Mouse (Mus musculus) c-Kit-negative CD71-positive TER-119-positive erythroid progenitor cells, embryonic 14.5 days (primary cell): Measurements from ENCODE around the gene Fndc7.
"Not testable (repeated sequence)": the region's sequence is repeated elsewhere in the genome, so short reads cannot be mapped to it uniquely, and the experiment has no call there.

ENCODE experiments used
- DNase-seq: peaks from one replicate; pipeline ENCODE4 v3.0.0-alpha.2; 2013; ENCODE audit warnings: low read depth, low spot score

Gene Fndc7

DNA sequence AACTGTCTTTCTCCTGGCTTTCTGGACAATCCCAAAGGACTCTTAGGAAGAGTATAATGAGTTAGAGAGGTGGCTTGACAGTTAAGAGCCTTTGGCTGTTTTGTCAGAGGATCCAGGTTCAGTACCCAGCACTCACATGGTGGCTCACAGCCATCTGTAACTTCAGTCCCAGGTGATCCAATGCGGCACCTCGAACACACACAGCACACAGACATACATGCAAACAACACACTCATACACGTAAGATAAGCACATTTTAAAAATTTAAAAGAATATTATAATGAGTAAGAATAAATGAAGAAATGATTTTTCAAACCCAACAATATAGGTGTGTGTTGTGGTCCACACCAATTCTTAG is 2.2 kb downstream of the Fndc7 start:
- DNase-seq, result no peak

DNA sequence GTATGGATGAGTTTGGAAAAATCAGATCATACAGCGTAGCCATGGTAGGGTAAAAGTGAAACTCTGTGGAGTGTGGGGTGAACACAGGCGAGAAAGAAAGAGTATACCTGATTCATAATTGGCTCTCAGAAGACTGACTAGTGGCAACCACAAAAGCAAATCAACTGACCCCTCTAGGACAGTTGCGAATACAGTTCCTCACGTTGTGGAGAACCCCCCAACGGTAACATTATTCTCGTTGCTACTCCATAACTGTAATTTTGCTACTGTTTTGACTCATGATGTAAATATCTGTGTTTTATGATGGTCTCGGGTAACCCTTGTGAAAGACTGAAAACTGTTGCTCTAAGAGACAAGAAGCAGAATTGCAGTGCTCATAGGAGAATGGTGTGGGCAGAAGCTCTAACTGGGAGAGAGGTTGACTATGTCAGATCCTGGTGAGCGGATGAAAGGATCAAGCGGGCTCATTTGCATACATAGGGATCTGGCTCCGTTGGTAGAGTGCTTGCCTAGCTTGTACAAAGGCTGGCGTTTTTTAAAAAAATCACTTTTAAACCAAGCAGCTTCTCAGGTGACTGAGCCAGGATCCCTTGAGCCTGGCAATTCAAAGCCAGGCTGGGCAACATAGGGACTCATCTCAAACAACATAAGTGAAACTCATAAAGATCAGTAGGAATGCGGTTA is 2.7 kb downstream of the Fndc7 start:
- no peak for DNase-seq

DNA sequence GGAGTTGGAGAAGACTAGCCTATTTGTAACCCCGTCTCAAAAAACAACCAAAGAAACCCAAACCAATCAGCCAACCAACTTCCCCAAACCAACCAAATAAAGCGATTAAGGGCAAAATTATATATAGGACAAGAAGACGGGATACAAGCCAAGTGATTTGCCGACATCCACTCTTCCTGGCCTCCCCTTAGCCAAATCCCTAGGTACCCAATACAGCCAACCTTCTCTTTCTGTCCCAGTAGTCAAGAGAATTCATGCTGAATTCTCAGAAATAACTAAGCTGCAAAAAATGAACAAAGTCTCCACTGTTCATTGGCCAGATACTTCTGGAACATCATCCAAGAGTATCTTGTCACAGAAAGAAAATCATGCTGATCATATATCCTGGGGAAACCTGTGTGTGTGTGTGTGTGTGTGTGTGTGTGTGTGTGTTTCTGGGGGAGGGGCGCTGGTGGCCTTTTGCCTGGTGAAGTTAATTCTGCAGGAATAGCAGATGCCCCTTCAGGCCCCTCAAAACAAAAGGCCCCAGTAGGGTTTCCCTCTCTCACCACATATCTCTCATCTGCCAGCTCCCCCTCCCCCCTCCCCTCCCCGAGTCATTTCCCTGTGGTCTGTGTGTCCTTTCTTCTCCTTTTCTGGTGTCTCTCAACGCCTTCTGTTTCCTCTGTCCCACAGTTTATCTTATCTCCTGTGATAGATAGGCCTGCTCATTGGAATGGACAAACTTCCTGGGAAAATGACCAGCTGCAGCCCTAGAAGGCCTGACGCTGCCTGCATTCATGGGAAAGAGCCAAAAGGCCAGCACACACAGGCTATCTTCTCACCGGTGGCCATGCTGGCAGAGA is 3.9 kb downstream of the Fndc7 start:
- no peak for DNase-seq

DNA sequence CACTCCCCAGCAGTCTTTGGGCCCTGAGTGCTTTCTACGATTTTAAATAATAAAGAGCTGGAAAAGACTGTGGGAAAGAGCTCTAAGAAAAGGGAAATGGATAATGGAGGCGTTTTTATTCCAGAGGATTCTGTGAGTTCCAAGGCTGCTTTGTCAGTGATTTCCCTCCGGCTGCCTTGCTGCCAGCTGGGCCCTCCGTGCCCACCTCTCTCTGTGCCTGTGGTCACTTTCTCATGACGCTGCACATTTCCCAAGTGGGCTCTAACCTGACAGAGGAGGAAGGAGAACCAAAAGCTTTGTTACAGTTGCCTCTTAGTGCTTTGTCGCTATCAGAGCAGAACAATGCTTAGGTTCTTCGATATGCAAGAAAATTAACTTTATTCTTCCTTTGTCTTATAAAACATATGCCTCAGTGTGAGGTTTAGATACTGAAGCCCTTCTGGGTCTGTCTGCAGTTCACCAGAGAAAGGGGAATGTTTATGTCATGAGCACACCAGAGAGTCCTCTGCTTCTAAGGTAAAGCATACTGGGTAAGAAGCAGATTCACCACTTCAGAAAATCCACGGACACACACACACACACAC is 5.0 kb downstream of the Fndc7 start:
- DNase-seq, result no peak

DNA sequence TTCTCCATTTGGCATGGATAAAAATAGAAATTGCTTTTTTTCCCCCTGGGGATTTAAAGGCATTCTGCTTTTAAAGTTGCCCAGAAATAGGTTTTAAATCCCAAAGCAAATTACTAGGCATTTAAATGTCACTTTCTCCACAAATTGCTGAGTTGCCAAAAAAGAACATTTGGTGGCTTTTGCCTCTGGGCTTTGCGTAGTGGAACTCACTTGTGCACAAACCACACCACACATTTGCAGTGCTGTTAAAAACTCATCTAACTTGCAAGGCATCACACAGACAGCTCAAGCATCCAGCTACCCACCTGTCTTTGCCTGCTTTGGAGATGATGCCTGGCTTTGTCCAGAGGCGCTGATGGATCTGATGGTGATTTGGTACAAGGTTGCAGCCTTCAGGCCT is 6.7 kb downstream of the Fndc7 start:
- no peak for DNase-seq

DNA sequence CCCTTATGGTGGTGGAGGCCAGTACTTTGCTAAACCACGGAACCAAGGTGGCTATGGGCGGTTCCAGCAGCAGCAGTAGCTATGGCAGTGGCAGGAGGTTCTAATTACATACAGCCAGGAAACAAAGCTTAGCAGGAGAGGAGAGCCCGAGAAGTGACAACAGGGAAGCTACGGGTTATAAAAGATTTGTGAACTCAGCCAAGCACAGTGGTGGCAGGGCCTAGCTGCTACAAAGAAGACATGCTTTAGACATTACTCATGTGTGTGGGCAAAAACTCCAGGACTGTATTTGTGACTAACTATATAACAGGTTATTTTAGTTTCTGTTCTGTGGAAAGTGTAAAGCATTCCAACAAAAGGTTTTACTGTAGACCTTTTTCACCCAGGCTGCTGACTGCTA is 7.9 kb downstream of the Fndc7 start:
- not testable (repeated sequence) for DNase-seq

DNA sequence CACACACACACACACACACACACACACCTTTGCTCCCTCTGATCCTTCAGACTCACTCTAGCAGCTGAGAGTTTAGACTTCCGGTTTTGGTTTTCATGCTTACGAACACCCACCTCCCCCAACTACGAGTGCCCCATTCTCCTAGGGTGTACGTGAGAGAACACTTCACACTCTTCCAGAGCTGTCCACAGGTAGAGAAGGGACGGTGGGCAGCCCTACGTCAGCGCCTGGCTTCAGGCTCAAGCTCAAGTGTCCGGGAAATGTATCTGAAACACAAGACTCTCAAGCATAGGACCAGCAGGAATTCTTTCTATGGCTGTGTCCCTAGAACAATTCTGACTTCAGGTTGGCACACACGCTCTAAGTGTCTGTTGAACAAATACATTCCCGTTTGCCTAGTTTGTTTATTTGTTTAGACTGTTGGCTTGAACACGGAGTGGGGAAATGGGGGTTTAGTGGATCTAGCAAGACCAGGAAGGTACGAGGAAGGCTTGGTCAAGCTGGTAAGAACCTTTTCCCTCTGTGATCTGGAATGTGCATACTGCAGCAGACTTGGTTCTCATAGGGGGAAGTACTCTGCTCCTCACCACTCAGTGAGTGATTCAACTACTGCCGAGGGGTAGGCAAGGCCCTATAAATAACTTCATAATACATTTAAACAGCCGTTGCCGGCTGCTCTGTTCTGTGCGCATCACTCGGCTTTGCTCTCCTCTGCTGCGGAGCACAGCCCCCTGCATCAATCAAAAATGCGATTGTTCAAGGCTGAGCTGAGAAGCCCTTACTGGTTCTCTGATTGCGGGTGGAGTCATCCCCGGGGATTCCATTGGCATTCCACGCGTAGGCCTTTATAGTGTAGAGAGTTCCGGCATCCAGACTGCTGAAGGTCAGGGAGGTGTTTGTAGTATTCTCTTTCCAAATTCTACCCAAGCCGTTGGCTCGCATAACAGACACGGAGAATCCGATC is 9.0 kb downstream of the Fndc7 start:
- no peak for DNase-seq

DNA sequence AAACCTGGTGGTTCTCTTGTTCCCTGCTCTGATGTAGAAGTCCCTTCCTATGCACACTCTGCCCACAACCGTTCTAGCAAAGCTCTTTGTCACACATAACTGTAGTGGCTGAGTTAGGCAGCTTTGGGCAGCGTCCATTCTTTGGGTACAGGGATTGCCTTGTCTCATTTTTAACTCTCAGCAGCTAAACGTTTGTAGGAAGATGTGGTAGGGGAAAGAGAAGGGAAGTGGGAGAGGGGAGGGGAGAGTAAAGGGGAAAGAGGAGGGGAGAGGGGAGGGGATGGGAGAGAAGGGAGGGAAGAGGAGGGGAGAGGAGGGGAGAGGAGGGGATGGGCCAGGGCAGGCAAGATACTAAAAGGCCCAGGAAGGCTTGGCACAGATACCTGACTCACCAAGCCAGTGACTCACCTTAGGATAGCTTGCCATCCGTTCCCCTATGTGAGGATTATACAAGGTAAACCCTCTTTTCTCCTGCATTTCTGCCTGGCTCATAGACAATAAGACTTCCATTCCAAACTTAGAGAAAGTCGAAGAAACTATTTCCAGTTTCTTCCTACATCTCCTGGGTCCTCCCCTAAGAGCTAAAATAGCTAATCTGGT is 9.9 kb downstream of the Fndc7 start:
- DNase-seq, result no peak

DNA sequence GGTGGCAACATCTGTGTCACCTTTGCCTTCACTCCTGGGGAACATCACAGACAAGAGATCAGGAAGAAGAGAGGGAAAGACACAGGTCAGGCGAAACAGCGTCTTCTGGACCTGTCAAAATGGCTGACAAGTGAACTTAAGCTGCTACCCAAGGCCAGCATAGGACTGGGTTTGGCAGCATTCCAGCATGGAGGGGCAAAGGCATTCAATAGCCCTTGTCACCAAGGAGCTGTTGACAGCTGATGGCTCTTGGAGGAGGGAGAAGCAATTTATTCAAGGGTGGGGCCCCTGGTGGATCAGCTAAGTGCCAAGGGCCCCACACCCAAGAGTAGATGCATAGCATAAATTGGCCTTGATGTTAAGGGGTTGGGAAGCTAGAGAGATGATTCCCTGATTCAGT is 10.7 kb downstream of the Fndc7 start:
- no peak for DNase-seq

DNA sequence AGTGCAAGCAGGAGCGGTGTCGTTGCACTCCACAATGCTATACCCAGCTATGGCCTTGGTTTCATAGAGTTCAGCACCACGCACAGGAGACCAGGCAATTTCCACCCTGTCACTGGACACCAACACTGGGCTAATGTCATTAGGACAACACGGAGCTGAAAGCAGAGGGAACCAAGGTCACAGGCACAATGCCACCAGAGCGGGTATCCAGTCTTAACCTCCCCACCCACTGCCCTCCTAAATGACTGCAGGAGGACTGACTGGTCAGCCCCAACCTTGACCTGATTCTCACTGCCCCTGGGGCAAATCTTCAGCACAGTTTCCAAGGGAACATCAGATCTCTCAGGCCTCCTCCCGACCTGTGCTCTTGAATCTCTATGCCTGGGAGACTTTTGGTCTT is 19.2 kb downstream of the Fndc7 start:
- no peak for DNase-seq

DNA sequence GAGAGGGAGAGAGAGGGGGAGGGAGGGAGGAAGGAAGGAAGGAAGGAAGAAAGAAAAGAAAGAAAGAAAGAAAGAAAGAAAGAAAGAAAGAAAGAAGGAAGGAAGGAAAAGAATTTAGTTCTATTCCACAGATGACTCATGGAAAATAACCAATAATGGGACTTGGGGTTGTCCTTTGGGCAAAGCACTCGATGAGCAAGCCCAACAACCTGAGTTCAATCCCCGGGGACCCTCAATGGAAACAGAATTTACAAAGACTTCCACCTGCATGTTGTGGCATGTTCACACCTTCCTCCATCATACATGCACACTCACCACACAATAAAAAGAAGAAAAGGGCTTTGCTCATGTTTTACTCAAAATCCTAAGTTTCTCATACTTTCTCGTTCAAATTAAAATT is 22.4 kb downstream of the Fndc7 start:
- DNase-seq, result no peak

DNA sequence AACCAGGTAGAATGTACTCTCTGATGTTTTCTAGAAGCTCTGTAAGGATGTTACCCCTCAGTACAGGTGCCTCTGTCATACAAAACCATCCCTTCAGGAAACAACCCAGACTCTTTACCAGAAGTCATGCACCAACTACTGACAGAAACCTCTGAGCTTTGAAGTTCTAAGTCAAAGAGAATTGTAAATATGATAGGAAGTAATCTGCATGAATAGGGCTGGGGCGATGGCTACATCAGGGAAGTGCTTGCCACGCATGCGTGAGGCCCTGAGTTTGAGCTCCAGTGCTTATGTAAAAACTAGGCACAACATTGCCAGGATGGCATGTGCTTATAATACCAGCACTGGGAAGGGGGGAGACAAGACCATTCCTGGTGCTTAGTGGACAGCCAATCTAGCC is 24.1 kb downstream of the Fndc7 start:
- DNase-seq, result no peak

DNA sequence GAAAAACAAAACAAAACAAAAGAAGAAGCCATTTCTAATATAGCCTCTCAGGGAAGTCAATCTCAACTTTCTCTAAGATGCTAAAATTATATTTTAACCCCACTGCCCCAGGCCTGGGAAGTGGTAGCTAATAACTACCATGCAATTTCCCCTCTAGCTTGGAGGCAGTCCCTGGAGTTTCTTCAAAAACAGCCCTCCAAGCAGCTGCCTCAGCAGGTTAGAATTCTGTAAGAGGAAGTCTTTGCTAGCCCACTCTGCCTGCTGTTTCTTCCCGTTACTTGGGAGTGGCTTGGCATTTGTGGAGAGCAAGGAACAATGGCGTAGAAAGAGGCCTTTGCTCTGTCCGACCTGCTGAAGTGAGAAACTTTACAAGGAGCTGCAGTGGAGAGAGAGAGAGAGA is 24.7 kb downstream of the Fndc7 start:
- no peak for DNase-seq

DNA sequence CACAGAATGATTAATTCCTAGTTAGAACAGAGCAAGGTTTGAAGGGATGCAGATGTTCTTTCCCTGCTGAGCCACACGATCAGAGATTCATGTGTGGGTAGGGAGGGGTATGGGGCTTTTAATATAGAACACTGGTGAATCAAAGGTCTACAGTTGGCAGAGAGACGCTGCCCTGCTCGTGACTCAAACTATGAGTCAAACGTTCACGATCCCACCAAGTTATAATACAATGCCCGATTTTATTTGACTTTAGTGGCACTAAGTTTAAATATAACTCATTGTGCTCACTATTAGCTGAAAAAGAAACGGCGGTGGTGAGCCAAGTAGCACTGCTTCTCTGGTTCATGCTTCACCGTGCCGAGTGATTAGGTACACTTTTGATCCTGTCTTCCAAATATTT is 26.7 kb downstream of the Fndc7 start:
- no peak for DNase-seq

DNA sequence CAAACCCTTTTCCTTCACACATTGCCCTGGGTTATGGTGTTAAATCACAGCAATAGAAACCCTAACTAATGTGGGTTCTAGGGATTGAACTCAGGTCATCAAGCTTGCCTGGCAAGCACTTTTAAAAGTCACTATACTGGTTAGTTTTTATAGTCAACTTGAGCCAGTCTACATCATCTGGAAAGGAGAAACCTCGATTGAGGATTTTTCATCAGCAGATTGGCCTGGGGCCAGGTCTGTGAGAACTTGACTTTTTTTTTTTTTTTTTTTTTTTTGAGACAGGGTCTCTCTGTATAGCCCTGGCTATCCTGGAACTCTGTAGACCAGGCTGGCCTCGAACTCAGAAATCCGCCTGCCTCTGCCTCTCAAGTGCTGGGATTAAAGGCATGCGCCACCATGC is 27.5 kb downstream of the Fndc7 start:
- DNase-seq, result not testable (repeated sequence)

DNA sequence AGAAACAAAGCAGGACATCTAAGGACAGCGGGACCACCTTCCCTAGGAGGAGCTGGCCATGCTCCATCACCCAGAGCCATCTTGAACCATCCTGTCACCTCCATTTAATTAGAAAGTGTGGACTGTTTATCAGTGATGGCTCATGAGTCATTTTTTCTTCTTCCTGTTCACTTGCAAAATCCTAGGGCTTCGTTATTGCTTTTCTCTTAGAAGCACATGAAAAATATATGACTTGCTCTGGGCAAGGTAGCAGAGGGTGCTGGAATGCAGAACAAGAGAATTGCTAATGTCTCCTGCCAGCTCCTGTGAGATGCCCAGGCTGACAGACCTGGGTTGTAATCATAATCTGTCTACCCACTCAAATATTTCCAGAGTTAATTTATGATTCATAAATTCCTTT is 29.0 kb downstream of the Fndc7 start:
- no peak for DNase-seq

DNA sequence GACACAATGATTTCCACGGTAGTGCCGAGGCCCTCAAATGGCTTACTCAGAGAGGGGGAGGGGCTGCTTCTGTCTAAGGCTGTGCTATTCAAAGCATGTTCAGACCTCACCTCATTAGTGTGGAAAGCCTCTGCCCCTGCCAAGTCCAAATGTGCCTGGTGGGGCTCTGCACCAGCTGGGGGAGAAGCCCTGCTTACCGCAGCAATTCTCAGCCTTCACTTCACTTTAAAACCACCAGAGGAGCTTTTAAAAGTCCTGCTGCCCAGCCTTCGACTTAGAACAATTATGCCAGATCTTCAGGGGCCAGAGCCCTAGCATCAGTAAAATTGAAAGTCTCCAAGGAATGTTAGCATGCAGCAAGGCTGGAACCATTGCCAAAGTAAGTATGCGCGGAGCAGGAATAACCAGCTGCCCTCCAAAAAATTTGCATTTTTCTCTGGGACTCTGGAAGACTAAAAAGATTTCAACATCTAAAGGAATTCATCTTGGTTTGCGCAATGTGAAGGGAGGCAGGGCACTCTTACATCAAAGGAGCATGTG is 31.5 kb downstream of the Fndc7 start:
- DNase-seq, result no peak

DNA sequence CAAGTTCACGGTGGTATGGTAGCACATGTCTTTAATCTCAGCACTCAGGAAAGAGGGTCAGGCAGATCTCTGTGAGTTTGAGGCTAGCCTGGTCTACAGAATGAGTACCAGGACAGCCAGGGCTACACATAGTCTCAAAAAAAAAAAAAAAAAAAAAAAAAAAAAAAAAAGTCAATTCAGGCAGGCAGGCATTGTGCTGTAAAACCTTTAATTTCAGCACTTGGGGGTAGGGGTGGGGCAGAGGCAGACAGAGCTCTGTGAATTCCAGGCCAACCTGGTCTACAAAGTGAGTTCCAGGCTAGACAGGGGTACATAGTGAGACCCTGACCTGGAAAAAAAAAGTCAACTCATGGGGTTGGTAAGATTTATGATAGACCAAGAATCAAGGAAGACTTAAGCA is 32.1 kb downstream of the Fndc7 start:
- no peak for DNase-seq

DNA sequence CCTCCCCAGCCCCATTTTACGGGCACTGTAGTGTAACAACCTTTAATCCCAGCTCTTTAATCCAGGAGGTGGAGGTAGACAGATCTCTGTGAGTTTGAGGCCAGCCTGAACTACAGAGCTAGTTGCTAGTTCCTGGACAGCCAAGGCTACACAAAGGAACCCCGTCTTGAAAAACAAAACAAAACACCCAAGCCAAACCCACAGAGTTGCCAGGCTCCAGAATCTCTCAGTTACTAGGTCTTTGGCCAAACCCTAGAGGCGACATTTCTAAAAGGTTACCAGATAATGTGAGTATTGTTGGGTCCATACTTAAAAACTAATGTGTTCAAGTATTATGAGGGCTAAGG is 32.7 kb downstream of the Fndc7 start:
- no peak for DNase-seq

DNA sequence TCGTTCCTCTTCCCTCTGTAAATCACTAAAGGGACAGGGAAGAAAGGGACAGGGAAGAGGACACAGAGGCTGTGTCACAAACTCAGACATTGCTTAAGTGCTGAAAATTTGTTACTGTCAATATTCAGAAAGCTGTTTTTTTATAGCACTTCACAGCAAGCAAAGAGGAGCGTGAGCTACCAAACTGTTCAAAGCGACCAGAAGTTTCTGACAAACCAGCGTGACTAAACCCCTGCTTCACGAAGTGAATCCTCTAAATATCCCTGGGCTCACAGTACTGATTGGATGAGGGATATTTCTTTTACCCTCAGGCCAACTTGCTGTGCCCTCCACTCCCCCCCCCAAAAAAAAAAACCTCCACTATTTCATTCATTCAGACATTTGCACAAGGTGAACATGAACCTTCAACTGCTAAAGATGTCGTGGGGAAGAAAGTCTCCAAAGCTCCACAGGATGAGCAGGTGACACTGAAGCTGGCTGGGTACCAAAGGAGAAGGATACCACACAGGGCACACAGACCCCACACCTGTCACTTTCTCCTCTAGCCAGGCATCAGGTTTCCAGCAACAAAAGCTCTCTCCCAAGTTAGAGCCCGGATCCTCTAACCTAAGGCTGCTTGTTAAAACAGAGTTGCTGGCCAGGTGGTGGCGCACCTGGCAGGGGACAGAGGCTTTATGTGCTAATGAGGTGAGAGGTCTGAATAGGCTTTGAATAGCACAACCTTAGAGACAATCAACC is 33.3 kb downstream of the Fndc7 start:
- DNase-seq, result no peak

DNA sequence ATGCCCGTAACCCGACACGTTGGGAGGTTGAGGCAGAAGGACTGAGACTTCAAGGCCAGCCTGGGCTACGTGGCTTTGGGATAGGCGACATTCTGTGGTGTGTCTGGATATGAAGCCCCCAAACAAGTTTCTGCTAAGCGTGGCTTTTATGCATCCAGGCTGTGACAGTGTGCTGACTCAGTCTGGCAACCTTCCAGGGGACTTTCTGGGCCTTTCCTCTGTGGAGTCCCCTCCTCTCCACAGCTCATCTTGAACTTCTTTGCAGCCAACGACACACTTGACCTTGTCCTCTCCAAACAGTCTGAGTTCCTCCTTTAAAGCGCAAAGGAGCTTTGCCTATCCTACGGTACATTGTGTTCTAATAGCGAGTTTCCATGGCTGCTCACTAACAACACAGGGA is 33.9 kb downstream of the Fndc7 start:
- DNase-seq, result no peak
